Mouse (Mus musculus) urinary bladder, postnatal 14 days (tissue): ENCODE data around the gene Rasal2.

Source experiments
- DNase-seq: peaks from one replicate; pipeline ENCODE4 v3.0.0; 2021; ENCODE audit warnings: low spot score

Rasal2 gene

DNA sequence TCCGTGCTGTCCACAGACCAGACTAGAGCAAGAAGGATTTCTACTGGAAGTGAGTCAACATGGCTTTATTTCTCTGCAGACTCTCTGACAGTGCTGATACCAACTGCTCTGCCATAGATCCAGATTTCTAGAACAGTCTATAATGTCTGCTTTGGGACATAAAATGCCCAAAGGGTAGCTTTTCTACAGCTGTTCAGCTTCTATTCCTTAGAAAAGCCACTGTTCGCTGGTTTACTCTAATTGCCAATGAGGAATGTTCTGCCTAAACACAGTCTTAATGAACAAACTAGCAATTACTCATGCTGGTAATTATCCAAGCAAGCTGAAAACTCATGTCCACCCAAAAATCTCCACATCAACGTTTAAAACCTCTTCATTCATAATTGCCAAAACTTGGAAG lies 77.6 kb downstream of the Rasal2 start:
- DNase-seq: no peak

DNA sequence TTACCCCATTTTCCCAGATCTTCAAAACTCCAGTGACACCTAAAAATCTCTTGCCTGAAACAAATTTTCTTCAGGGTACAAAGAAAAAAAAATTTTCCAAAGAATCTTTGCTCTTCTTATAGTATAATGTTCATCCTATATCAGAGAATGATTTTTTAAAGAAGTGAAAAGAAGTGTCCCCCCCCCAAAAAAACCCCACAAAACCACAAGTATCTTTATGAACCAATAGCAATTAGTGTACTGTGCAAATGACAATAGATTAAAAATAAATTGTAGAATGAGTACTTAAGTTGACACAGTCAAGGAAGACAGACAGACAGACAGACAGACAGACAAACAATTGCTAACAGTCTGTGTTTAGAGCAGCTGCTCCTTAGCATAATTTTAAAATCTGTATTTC lies 84.3 kb downstream of the Rasal2 start:
- DNase-seq: no peak

DNA sequence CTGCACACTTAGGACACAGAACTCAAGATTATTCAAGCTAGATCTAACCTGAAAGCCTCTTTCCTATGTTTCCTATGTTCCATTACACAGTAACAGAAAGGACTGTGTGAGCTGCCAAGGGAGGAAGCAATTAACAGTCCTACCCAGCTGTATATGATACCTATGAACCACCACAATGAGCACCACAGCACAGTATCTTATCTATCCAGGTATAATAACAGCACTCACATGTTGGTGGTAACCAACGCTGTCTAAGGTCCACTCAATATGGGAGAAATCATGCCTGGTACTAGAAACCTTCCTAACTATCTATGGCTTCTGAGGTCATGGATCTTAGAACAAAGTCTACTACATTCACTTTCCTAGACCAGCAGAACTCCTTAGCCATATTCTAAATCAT lies 89.3 kb downstream of the Rasal2 start:
- DNase-seq: no peak

DNA sequence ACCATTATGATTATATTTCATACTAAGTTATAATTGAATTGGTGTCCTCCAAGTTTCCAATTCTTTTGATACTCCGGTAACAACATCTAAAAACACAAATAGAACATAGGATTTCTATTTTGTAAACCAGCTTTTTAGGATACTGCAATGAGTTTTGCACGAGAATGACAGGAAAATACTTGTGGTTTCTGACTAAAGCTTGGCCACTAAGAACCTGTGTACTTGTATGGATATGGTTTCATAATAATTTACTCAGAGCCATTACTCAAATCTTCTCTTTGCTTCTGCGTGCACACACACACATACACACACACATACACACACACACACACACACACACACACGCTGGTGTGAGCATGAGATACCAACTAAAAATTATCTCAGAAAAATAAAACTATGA lies 93.5 kb downstream of the Rasal2 start:
- no peak for DNase-seq

DNA sequence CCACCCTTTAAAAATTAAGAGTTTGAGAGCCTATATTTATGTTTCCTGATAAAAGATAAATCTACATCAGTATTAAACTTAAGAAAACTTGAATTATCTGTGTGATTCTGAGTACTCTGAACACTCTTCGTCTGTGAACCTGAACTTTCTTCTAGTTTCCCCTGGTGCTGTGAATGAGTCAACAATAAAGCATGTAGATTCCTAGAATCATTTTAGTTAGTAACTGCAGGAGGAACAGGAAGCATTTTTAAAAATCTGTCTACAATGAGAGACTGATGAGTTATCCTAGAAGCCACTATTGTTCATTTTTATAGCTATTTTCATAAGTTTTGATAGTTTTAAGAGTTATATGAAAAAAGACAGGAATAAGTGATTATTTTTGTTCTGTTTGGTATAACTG lies 111.1 kb downstream of the Rasal2 start:
- DNase-seq: no peak

DNA sequence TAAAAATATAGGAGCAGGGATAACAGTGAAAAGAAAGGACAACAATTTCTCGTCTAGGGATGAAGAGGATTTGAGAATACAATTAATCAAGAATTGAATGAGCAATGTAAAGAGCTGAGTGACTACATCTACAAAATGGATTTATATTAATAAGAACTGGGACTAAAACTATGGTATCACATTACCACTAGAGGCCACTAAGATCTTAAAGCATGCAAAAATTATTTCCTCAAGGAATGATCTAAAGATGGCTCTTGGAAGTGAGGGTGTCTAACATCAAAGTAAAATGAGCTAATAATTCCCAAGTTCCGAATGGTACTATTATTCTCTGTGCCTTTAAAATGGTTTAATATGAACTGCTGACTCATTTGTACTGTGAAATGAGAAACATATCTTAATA lies 112.8 kb downstream of the Rasal2 start:
- no peak for DNase-seq

DNA sequence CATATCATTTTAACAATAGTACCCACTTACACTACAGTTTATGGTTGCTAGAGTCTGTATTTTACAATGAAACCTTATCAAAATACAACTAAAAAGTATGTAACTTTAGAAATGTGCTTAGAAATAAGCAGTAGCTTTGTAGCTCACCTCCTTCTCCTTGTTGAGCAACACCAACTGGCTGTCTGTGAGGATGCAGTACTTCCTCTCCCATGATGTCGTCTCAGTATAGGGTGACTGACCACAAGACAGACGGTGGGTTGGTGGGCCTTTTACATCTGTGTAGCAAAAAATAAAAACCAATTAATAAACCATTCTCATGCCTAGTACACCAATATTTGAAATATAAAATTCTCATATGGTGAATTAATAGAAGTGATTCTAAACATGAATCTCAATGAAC lies 113.4 kb downstream of the Rasal2 start:
- DNase-seq: no peak

DNA sequence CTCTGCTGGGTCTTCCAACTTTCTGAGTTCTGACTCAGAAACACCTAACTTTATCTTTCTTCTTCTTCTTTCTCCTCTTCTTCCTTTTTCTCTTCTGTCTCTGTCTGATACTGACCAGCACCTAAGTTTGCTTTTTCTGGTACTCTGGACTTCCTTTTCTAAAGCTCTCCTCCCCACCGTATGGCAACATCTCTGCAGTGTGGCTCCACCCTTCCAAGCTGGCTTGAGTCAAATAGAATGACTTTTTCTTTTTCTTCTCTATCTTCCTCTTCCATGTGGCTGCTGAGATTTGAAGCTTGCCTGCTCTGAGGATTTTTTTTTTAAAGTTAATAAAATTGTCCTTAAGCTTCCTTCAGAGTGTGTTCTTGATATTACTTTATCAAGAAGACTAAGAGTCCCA lies 115.3 kb downstream of the Rasal2 start:
- DNase-seq: no peak

DNA sequence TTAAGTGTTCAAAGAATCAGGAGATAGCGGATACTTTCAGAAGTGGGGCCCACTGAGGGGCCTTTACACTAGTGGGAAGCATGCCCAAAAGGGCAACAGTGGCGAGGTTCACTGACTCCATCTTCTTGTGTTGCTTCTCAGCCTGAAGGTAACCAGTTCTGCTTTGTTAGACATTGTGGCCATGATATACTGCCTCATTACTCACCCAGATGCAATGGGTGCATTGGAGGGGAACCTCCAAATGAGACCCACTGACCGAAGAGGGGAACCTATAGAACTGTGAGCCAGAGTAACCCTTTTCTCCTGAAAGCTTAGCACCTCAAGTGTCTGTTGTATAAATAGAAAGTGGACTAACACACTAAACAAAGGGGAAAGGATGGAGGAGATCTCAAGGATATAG lies 116.5 kb downstream of the Rasal2 start:
- no peak for DNase-seq

DNA sequence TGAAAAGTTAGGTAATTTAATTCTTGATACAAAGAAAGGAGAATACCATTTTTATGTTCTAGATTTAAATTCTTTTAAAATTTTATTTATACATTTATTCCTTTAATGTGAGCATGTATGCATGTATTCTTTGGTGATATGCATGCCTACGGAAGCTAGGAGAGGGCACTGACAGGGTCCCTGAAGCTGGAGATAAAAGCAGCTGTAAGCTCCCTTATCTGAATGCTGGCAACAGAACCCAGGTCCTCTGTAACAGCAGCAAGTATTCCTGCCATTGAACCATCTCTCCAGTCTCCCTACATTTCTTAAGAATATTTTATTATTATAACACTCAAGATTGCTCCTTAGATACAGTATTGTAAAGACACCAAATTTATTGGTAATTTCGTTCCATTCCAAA lies 122.2 kb downstream of the Rasal2 start:
- DNase-seq: no peak

DNA sequence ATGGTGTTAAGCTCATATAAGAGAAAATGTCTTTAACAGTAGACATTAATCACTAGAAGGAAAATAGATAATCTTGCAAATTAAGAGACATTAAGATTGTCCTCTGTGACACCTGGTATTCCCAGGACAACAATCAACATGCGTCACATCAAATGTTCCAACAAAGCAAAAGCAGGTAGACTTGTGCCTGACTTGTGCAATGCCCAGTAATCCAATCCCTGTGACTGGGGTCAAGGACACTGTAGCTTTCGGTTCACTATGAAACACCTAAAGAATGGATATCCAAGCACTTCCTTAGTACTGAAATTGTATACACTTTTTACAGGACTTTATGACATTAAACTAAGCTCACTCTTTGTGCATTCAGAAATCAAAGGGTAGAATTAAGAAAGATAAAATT lies 123.1 kb downstream of the Rasal2 start:
- no peak for DNase-seq

DNA sequence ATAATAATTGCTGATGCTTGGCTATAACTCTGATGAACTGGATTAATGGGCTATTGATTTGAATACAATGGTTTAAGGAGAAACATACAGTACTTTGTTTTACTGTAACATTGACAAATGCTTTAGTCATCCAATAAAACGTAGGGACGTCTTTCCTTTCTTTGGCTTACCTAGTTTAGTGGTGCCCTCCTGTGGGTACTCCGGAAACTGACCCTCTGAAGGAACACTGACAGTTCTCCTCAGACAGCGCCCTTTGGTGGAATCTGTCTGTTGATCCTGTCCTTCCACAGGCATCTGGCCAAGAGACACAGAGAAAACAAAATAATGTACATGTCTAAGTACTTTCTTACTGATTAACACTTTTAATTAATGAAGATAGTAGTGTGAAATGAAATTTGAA lies 125.8 kb downstream of the Rasal2 start:
- peak; percentile 57 for DNase-seq

DNA sequence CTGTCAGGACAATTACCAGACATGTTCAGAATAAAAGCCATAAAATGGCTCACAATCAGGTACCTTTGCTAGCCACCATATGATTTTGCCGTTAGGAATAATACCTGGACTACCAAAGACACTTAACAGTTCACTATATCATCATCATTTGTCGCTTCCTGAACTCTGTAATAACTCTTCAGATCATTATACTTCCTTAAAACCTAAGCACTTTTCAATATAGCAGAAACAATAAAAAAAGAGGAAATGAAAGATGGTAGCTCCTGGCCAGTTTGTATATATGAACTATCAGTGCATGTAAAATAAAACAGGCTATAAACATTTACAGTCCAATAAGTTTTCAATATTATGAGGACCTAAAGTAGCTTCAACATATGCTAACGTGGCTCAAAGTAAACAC lies 127.0 kb downstream of the Rasal2 start:
- DNase-seq: no peak

DNA sequence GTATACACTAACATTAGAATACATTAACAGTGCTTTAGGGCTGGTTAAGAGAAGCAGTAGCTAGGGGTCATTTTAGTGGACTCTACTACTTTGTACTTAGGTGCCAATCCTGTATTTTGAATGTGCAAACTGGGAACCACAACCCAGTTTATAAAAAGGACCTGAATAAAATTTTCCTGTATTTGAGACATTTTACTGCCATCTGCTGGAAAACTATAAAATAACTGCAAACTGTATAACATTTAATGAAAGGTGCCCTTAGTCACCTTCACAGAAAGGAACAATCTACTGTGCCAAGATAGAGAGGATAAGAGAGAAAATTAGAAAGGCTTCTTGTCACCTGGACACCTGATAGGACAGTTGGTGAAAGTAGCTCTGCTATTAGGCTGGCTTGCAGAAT lies 131.6 kb downstream of the Rasal2 start:
- DNase-seq: no peak

DNA sequence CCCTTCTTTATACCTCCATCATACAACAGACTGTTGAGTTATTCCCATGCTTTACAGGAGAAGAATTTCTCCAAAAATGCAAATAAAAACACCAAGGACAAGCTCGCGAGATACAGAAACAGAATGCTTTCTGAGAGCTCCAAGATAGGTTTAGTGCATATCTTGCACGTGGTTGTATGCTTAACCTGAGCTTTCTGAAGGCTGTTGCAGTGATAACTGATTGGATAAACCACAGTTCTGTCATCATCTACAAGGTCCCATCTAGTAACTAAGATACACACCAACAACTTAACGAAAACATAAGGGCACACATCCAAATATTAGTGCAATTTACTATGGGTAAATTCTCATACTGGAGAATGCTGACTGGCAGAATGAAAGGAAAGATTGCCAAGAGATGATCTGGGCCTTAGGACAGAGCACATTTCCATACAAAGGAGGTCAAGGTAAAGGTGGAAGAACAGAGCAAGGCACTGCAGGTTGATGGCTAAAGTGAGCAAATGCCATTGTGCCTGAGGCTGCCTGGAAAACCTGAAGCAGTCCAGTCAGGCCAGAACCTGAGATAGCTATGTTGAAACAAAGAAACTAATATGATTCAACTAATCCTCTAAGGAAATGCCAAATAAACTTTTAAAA lies 136.6 kb downstream of the Rasal2 start:
- no peak for DNase-seq

DNA sequence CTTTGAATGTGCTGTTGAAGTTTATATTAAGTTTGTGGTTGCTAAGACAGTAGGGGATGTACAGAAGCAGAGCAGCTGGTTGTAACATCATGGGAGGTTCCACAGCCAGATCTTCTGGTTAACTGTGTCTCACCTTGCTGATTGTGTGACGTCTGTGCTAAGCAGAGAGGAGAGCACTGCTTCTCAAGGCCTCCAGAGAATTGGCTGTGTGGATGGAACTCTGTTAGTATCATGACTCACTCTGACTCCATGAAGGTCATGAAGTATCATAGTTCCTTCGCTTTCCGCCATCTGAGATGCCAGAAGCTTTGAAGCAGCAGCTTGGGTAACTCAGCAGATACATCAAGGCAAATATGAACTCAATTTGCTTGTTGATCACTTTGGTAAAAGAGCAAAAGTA lies 144.5 kb downstream of the Rasal2 start:
- no peak for DNase-seq

DNA sequence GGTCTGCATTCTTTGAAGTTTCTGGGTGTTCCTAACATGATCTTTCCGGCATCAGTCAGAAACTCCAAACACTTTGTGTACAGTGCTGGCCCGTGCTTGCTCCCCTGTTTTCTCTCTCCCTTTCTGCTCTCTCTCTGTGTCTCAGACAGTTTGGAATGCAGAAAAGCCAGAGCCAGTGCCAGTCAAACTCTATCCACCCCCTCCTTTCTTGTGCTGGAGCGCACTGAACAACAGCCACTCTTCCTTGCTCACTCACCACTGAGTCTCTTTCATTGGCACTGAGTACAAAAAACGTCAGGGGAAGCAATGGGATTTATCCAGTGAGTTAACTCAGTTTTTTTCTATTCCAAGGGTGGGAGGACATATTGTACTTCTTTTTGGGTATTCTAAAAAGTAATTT lies 155.8 kb downstream of the Rasal2 start:
- peak; percentile 57 for DNase-seq

DNA sequence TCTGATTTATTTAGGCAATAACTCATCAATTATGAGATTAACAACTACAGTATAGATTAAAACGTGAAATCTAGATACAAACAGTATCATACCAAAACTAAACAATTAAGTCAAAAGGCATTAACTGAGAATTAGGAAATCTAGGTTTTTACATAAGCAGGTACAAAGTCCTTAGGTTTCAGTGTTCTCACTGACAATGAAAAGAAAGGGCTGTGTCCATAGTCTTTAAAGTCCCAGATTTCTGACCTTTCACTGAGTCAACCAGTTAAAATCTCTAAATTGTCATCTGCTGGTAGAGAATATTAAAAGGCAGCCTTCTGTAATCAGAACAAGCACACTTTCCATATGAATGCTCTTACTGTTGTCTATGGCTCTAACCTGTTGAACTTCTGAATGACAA lies 156.6 kb downstream of the Rasal2 start:
- no peak for DNase-seq

DNA sequence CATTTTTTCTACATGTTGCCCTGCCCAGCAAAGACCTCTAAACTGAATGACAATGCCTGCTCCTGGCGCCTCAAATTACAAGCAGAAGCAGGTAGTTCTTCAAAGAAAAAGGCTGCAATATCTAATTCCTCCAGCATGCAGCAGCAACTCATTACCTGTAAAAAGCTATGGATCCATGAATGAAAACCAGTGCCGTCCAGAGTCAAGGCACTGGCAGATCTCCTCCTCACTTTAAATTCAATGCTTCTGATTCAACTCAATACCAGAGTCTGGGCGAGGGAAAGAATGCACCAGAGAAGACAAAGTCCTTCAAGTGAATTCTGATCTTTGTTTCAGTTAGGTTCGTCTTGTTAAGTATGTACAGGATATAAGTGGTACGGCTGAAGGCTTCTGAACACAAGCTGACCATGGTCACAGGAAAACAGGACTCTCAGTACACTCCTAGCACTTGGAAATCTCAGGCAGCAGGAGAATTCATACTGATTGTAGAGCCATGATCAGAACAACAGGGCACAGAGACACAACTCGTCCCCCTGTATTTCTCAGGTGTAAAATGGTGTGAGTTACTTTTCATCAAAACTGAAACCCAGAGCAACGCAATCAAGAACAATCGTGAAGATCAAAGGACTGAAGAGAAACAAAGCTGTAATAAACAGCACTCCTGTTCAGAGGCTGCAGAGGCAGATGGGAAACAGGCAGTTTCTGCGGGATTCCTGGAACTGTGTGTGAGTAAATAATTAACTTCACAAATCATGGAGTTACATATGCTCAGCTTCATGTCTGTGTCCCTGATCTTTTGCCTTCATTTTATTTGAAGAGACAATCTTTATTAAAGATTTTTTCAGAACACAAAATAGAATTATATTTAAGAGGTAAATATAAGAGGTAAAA lies 158.6 kb downstream of the Rasal2 start:
- DNase-seq: no peak

DNA sequence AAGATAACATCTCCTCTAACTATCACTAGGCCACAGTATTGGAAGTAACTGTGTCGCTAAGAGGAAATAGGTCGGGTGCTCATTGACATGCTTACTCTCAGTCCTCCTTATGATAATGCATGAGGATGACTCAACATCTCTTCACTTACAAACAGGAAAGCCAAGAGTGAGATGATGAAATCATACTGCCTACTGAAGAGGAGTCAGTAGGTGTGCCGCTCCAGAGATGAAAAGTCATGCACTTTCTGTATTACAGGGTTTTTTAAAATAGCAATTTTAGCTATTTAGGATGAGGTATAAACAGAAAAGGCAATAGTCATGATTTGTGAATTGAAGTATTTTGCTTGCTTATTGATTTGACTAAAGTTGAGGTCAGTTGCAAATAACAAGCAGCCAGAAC lies 164.3 kb downstream of the Rasal2 start:
- DNase-seq: no peak

DNA sequence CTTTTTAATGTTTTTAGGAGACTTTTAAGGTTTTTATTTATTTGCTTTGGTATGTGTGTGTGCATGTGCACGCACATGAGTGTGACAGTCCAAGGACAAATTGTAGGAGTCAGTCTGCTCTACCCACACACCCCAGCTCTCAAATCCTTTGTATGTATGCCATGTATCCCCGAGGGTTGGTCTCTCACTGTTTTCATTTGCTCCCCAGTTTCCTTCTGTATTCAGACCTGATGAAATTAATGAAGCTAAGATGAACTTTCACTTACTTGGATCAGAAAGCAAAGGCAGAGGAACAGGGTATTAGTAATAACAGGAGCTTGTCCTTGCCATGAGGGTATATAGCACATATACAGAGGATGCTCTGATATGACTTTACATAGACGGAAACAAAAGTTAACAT lies 165.1 kb downstream of the Rasal2 start:
- no peak for DNase-seq

DNA sequence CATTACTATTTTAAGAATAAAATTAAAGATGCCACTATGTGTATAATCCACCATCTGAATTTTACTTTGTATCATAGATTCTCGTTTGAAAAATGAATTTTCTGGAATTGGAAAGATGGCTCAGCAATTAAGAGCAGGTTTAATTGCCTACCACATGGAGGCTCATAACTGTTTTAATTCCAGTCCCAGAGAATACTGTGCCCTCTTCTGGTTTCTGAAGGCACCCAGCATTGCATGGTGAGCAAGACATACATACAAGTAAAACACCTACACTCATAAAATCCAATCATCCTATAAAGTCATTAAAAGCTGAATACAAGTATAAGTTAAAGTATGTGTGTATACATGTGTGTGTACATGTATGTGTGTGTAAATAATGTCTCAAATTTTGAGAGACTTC lies 165.6 kb downstream of the Rasal2 start:
- DNase-seq: no peak

DNA sequence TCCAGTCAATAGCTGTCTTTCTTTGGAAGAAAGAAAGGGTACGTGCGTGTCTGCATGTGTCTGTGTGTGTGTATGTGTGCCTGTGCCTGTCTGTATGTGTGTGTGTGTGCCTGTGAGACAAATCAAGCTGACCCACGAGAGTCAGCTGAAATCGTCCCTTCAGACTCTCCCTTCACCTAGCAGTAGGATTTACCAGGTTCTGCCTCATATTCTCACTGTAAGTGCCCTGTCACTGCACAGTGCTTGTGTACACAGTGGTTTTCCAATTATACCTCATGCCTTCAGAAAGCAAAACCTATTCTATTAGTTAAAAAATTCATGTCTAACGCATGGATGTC lies 168.0 kb downstream of the Rasal2 start:
- no peak for DNase-seq
